Mouse (Mus musculus) cerebellum, postnatal 36 days (tissue): ENCODE results near the gene Vdr.

Experiments used
- DNase-seq, 2 experiments: peaks; one replicate each; pipeline ENCODE4 v3.0.0; 2021 to 2022; ENCODE audit warnings: mixed read lengths in 2 of 2

Vdr gene

GRCm38 (mm10) chr15:97919217-97919616 is 8.8 kb upstream of the Vdr start:
- DNase-seq, result no peak

DNA sequence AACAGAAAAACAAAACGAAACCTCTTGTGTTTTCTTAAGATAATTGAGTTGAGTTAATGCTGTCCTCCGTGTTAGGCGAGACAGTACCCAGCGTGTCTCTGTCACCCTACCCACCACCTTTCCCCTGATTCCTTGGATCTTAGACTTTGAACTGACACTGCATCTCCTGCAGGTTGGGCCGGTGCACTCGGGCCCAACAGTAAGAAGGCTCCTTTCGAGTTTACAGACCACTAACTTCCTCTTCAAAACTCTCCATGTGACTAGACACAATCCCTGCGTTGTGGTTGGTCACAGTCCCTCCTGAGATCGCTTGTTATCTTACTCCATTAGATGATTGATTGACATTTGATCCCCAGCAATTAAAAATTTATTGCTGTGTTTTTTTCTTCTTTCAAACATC is 7.6 kb upstream of the Vdr start:
- DNase-seq, result no peak

DNA sequence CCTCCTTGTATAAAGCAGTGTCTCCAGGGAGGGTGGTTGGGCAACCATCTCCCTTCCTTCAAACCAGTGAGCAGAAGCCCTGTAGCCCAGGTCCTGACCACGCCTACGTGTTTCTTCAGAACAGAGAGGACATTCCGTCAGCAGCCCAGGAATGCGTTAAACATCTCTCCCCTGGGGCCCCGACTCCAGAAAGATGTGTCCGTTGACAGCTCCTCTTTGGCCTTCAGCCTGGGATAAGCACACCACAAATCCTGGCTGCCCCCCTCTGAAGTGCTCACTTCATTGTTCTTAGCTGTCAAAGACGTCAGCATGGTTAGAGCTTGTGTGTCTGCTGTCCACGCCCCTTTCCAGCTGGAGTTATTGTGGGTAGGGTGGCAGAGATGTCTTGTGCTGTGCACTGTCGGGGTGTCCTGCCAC is 3.9 kb upstream of the Vdr start:
- DNase-seq, result no peak

GRCm38 (mm10) chr15:97907801-97908751 is 2.4 kb downstream of the Vdr start:
- DNase-seq, result no peak

DNA sequence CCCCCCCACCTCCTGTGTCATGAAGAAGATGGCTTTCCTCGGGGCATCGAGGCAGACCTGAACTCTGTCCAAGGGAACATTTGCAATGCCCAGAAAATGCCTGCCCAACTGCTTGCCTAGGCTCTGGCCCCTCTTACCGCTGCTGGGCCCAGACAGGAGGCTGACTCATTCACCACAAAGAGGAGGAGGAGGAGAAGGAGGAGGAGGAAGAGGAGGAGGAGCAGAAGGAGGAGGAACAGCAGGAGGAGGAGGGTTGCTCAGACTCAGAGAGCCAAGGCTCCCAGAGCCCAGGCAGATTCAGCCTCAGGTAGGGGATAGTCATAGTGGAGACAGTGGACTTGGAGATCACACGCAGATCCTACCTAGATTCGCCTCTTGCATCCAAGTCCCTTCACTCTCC is 3.2 kb downstream of the Vdr start:
- no peak for DNase-seq

DNA sequence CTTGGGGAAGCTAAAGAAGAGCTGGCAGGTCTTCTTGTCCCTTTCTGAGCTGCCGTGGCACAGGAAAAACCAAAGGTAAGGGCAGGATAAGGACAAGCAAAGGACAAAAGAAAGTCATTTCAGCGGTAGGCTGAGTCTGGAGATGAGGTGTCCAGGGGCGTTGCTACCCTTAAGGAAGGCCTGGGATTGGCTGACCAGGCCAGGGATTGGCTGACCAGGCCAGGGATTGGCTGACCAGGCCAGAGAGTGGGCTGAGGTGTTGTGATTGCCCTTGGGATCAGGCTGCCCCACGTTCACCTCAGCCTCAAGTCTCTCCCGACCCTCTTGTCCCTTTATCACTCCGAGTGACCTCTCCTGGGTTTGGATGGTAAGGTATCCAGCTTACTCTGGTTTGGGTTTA is 5.1 kb downstream of the Vdr start:
- DNase-seq, result no peak

DNA sequence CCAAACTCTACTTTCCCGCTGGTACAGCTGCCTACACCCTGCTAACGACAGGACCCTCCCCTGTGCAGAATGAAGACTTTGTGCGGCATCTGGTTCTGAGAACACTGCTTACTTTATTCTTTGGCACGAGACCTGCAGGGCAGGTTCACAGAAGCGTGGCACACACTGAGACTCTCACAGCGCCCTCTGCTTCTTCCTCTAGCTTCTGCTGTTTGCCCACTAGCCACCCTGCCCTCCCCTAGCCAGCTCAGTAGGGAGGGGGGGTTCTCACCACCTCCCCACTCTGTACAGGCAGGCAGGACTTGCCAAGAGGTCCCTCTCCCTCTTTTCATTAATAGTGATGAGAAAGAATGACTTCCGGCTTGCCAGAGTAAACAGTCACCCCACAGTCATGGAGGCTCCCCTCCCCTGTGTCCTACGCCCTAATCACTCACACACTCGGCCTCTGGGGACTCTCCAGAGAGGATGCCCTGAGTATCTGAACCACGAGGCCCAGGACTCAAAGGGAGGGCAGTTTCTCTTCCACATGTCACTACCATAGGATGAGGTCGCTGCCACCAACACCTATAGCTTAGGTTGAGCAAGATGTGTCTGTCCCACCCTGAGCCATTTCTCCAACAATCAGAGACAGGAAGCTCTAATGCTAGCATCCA is 6.0 kb downstream of the Vdr start:
- no peak for DNase-seq

- no peak for DNase-seq
Observed at GRCm38 (mm10) chr15:97903261-97904009, 7.0 kb downstream of the Vdr start.

GRCm38 (mm10) chr15:97900991-97901390 is 9.4 kb downstream of the Vdr start:
- no peak for DNase-seq

- no peak for DNase-seq
Observed at GRCm38 (mm10) chr15:97900336-97900912, 10.0 kb downstream of the Vdr start.

DNA sequence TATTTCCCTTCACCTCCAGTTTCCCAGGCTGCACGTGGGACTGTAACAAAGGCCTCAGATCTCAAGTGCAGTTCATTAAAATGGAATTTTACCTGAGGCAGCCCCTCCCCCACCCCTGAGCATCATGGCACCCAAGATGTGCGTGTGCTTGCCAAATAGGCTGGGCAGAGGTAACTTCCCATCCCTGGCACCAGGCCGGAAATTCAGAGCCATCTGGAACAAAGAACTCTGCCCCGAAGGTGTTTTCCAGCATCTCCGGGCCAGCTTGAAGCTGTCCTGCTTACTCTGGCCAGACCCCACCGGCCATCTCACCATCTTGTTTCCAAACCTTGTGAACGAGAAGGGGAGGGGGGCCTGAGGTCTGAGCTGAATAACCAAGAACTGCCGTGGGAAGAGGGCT is 10.7 kb downstream of the Vdr start:
- peak in 1 of 2 experiments; percentile 10 for DNase-seq

DNA sequence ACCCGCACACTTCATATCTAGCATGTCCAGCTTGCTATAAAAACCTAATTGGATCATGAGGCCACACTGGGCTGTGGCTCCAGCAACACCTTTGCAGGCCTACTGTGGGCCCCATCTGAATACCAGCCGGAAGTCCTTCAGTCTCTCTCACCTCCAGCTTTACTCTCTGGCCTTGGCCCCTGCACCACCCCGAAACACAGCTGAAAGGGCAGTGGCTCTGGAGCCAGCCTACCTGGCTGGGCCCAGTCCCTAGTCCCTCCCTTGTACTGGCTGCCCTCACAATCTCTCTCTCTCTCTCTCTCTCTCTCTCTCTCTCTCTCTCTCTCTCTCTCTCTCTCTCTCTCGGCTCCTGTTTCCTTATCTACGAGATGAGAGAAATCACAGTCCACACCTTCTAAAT is 11.6 kb downstream of the Vdr start:
- DNase-seq, result no peak

DNA sequence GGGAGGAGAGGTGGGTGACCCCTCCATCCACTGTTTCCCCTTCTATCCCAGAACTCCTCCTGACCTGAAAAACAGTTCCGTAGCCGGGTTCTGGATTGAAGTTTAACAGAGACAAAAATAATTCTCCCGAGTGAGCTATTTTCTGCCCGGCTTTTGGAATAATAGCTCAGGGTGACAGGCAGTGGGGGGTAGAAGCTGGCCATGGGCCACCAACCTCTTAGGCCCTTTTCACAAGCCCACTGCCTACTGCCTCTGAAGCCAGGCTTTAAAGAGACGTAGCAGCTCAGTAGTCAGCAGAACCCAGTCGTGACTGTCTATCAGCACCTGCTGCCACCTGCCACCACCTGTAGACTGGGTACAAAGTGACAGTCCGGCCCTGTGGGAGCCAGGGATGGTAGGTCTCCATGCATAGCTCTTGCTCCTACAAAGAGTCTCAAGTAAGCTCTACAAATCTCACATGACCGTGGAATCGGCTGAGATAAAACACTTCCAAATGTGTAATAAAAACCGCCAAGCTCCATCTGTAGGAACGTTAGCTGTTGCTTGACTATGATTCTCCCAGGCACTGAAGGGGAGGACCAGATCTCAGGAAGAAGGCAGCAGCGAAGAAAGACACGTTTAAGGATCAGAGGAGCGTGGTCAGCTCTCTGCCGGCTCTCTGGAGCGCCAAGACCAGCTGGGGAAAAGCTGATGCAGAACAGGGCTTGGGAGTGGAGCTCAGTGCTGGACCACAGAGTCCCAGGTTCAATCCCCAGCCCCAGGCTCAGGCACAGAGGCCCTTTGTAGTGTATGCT is 13.4 kb downstream of the Vdr start:
- DNase-seq, result peak in 1 of 2 experiments; percentile 6

GRCm38 (mm10) chr15:97896347-97896746 is 14.1 kb downstream of the Vdr start:
- DNase-seq, result no peak

DNA sequence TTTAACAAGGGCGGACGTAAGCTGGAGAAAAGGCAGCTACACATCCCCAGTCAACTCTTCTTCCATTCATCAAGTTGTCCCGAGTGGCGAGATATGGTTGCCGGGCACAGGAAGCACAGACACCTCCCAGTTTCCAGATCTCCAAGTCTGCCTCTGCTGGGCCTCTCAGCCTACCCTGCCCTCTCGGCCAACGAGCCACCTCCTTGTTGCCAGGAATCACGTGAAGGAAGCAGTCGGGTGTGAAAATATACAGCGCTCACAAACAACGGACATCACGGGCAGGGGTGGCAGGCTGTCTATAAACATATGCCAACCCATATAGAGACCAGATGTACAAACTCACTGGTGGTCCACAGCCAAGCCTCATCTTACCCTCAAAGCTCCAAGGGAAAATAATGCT is 14.6 kb downstream of the Vdr start:
- no peak for DNase-seq

DNA sequence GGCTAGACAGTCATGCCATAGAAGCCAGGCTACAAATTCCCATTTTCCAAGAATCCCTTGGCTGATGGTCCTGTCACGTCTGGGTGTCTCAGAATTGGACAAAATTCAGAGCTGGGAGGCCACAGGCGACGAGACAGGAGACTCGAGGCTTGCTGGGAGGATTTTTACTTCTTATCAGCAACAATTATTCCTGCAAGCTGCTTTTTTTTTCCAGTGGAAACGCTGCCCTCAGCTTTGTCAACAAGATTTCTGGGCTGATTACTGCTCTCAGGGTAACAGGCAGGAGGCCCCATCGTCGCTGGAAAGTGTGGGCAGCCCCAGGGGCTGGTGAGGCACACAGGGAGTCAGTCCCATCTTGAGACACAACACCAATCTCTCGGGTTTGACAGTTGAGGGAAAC is 17.9 kb downstream of the Vdr start:
- DNase-seq, result no peak

DNA sequence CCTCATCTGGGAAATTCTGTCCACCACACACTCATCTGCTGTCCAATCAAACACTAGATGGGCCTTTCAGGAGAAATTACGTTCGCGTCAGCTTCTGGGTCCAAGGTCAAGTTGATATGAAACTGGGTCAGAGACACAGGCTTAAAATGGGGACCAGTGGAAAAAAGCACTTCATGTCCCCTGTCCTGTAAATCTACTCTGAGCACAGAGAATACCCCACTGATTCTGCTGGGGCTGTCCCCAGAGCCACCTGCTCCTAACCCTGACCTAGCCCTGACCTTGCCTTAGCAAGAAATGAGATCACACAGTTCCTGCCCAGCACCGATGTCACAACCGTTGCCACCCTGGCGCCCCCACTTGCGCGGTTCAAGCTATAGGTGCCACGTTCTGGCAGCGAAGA is 20.0 kb downstream of the Vdr start:
- no peak for DNase-seq

- DNase-seq, result no peak
Observed at GRCm38 (mm10) chr15:97890017-97890416, 20.4 kb downstream of the Vdr start.

DNA sequence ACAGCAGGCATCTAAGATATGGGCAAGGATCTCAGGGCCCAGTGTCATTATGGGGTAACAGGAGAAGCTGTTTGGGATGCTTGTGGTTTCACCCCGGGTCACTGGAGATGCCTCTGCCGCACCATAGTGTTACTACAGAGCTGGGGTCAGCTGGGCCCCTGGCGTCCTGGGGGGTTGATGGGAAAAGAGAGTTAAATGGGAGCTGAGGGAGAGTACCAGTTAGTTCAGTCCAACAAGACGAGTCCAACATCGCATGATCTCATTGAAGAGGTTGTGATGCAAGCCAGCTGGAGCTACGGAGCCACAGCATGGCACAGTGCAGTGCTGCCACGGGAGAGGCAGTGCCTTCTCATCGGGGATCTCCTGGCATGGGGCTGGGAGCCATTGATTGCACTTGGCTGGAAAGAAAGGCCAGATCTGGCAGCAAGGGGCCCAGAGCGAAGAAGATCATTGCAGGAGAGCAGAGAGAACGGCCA is 22.9 kb downstream of the Vdr start:
- no peak for DNase-seq

DNA sequence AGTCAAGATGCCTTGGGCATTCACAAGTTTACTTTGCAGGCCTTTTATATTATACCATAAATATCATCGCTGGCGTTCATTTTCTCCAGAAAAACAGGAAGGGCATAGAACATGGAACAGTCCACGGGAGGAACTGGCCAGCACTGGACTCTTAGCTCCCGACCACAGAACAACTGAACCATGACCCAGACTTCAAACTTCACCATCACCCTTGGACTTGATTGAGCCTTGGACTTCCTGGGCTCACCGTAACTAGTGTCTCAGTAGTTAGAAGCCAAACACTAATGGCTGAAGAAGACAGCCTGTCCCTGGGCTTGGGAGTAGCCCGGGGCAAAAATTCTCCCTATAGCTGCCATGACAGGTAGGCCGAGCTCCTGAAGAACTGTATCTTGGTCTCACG is 29.0 kb downstream of the Vdr start:
- no peak for DNase-seq

DNA sequence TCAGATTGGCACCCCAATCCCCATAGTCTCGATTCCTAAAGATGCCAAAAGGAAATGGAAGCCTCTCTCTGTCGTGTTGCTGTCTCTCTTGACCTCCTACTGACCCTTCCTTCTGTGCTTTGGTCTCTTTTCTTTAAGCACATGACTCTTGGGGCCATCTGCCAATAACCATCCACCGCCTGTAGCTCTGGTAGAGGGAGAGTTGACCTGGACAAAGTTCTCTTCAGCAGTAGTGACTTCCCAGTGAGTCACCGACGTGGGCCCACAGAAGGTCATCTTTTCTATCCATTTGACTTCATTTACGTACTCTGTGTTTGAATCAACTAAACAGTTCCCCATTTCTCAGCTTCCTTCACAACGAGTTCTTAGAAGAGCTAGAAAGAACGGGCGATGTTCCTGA is 30.0 kb downstream of the Vdr start:
- no peak for DNase-seq

GRCm38 (mm10) chr15:97878696-97879328 is 31.6 kb downstream of the Vdr start:
- DNase-seq, result no peak
